Mouse (Mus musculus) spleen, postnatal 10 days (tissue): ENCODE measurements around the gene Ccn5.
A peak's percentile ranks its signal among the peaks of the same experiment; 100 is the strongest.

Experiments used
- DNase-seq, 2 experiments: peaks; one replicate each; pipeline ENCODE4 v3.0.0; 2021 to 2022; ENCODE audit warnings: low spot score in 2 of 2

Ccn5 gene

DNA sequence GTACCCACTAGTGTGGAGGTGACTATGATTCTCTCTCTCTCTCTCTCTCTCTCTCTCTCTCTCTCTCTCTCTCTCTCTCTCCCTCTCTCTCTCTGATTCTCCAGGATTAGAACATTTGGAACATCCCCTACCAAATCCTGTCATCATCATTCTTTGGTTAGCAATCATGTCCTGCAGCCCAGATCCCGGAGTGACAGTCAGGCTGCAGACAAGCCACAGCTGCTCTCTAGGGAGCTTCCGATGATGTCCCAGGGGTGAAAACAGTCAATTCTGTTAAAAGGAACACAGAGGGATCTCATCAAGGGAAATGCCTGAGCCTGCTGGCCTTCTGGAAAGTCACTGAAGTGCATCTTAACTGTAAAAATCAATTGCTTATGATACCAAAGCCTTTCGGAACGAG lies 21.4 kb downstream of the Ccn5 start:
- DNase-seq: no peak

DNA sequence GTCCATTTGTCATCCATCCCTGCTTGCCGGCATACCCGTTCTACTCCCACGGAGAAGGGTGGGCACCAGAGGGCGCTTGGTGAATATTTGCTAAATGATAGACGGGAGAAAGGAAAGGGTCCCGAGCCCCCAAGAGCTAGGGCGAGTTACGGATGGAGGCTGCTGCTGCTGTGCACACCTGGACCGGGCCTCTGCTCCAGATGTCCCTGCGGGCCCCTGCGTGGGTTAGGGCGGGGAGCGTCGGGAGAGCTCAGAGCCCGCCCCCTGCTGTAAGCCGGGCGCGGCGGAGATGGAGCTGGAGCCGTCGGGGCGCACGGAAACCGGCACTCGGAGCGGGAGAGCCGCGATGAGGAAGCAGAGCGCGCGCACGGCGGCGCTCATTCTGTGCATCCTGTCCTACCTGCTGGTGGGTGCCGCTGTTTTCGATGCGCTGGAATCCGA lies 32.8 kb downstream of the Ccn5 start, which contains the start of gene Kcnk15:
Kcnk15 (plus strand) TSS at position 191 of the 441 bp plus-strand sequence.
- DNase-seq: no peak

DNA sequence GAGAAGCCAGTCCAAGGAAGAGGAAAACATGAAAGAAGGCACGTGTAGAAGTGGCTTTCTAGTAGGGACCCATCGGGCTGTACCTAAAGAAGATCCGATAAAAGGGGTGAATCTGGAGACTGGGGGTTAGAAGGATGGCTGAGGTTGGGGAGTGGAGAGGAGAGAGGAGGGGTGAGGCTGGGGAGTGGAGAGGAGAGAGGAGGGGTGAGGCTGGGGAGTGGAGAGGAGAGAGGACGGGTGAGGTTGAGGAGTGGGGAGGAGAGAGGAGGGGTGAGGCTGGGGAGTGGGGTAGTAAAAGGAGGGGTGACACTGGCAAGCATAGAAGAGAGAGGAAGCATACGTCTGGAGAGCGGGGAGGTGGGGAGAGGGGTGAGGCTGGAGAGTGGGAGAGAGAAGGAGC lies 36.6 kb downstream of the Ccn5 start:
- no peak for DNase-seq

DNA sequence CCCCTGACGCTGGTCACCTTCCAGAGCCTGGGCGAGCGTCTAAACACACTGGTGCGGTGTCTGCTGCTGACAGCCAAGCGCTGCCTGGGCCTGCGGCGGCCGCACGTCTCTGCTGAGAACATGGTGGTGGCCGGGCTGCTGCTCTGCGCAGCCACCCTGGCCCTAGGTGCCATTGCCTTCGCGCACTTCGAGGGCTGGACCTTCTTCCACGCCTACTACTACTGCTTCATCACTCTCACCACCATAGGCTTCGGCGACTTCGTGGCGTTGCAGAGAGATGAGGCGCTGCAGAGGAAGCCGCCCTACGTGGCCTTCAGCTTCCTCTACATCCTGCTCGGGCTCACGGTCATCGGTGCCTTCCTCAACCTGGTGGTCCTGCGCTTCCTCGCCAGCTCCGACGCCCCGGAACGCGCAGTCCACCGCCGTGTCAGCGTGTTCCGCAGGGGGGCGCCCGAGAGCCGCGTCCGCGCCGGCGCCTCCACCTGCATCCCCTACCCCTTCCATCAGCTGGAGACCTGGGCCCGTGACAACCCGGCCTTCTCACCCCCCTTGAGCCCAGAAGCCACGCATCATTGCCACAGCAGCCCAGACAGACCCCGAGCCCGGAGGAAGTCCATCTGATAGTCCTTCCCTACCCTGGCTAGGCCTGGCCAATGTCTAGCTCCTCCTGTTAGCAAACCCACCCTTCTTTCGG lies 37.7 kb downstream of the Ccn5 start:
- peak; percentile 23 to 55 for DNase-seq

DNA sequence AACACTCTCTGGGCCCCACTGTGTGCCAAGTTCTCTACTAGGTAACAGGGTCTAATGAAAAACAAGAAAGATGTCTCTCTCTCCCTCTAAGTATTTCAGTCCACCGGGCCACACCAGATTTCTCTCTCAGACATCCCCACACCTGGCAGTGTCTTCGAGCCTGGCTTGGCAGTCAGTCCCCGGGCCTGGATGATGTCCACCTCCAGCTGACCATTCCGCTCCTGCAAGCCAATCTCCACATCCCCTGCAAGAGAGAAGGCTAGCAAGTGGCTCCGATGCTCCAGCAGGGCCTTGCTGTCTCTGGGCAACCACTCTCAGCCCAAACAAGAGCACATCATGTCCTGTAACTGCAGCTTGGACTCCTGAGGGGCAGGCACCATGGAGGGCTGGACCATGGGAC lies 44.6 kb downstream of the Ccn5 start:
- no peak for DNase-seq

DNA sequence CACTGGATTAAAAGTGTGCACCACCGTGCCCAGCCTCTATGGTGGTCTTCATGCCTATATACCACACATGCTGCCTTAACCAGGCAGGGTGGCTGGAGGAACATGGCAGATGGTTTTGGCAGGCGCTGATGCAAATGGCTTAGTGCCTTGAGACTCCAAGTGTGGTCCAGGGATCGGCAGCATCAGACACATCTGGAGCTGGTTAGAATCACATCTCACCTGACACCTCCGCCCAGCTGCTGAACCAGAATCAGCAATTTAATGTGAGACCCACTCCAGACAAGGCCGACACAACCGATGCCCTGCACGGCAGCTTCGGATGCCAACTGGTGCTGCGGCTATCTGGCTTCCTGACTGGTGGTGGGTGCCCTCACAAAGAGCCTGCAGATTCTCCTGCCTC lies 45.4 kb downstream of the Ccn5 start:
- no peak for DNase-seq

DNA sequence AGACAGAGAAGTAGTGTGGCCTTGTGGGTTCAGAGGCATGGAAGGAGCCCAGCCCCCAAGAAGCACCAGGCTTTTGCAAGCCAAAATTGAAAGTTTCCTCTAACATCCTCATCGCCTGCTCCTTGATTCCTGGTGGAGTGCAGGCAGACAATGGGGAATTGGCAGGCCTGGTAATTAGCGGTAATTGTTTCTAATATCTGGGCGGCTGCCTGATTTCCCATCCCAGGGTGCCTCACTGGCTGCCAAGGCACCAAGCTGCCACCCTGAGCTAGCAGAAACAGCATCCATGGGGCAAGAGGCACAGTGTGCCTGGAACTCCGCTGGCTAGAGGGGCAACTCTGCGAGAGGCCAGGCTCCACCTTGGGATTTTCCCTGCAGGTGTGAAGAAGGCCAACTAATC lies 49.1 kb downstream of the Ccn5 start:
- no peak for DNase-seq

DNA sequence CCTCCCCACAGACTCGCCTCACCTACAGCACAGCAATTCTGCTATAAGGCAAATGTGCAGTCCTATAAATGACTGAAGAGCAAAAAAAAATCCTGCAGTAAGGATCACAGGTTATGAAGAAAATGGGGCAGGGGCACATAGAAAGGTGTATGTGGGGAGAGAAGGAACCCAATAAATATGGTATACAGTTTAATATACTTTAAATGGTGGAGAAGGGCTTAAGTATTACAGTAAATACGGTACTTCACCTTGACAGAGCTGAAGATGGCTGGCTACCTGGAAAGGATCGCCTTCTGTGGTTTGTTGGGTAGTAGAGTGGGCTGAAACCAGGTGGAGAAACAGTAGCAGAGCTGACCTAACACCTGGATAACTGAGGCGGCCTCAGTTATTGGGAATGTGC lies 50.6 kb downstream of the Ccn5 start:
- DNase-seq: no peak

DNA sequence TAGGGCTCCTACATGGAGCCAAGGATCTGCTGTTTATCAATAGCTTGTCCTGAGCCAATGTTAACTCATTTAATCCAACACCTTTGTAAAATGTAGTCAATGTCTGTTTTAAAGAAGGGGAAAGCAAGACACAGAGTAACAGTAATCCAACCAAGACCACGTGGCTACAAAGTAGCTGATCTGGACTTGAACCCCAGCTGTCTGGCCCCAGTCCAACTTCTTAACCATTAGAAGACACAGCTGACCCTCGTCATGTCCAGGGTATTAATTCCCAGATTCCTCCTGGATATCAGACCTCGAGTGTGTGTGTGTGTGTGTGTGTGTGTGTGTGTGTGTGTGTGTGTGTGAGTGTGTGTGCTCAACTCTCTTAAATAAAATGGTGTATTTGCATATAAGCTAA lies 51.2 kb downstream of the Ccn5 start:
- DNase-seq: no peak

DNA sequence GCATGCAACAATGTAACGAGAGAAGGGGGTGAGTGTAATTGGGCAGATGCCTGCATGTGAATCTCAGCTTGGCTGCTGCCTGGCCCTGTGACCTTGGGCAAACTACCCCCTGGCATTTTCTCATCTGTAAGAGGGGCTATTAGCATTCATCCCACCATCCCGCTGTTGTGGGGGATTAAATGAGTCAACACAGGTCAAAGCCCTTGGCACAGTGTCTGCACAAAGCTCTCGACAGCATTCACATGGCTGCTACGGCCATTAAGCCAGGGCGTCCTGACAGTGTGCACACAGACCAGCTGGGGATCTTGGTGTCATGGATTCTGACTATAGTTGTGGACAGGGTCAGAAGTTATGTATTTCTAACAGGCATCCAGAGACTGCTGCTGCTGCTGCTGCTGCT lies 54.2 kb downstream of the Ccn5 start:
- DNase-seq: no peak

DNA sequence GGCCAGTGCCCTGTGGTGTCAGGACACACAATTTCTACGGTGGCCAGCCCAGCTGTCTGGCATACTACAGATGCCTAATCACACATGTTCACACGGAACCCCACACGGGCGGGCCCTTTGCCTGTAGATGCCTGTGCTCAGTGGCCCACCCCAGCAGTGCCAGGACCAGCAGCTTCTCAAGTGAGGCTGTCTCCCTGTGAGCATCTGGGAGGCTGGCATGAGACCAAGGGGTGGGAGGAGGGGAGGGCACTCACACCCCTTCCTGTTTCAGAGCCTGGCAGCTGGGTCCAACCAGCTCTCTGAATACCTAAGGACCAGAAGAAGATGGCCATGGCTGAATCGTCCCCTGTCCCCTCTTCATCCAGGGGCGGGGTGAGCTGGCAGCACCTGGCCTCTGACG lies 54.8 kb downstream of the Ccn5 start:
- no peak for DNase-seq

DNA sequence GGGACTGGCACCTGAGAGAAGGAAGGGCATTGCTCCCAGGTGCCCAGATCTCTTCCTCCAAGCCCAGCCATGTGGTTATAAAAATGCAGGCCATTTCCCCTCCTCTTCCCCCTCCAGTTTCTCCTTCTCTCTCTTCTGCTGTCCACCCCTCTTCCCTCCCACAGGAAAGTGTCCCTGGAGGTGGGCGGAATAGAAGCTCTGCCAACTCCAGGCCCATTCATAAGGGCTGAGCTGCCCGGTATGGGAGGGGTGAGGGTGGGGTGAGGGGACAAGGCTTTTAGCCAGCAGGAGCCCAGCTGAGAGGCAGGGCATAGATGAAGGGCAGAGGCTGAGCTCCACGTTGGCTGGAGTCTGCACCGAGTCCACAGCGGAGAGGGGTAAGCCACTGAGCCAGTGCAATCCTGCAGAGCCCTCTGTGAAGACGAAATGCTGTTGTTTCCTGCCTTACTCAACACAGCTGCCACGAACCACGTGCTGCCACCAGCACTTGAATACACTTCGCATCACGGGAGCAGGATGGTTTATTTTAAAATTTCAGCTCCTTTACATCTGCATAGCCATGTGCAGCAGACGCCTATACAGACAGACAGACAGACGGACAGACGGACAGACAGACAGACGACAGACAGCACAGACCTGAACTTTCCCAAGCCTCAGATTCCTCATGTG lies 56.3 kb downstream of the Ccn5 start:
- DNase-seq: no peak

DNA sequence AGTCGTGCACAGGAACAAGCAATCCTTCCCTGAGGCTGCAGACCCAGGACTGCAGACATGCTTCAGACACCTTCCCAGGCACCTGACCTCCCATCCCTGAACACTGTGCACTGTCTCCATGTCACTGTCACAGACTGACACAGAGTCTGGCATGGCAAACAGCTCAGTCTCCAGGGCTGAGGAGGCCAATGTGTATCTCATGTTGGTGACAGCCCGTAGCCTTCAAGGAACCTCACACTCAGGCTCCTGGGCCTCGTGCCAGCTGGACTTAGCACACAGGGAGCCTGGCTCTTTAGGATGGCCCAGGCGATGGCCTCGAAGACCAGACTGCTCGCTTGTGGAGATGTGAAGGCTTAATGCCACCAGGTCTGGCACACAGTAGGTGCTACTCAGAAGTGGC lies 60.2 kb downstream of the Ccn5 start:
- DNase-seq: no peak
